Mouse (Mus musculus) spleen, adult 2 months (tissue): ENCODE data around the gene Rab21.

ENCODE experiments used
- CTCF ChIP-seq: fragments of 200-500 bp; IDR thresholded peaks from 2 replicates; pipeline ENCODE4 v1.5.1; 2011; ENCODE audit warnings: mild to moderate bottlenecking, inconsistent platforms; ENCODE audit not compliant: insufficient read depth, insufficient read length, insufficient replicate concordance; ENCODE audit errors: extremely low read depth
- POLR2A ChIP-seq: fragments of 200-500 bp; IDR thresholded peaks from 2 replicates; pipeline ENCODE4 v1.6.1; 2011; ENCODE audit warnings: low read depth, low read length, inconsistent platforms

DNA sequence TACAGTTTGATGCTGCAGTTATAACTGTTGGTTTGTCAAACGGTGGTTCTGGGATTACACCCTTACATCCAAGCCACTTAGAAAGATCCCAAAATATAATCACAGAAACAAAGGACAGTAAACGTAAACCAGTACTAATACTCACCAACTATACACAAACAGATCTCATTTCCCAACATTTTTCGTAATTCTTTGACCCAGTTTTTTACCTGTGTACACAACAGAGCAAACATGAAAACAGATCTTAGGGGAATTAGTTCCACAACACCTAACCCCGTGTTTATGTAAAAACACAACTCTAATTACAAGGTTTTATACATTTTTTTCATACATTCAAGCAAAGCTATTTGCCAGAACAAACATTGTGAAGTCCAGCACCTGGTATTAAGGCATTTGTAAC, 16.7 kb downstream of the Rab21 start:
- TF ChIP-seq CTCF (no peak), POLR2A (no peak)
